Mouse (Mus musculus): Measurements from ENCODE around the gene Cnih2.

- TF ChIP-seq POLR2A (IDR thresholded peaks at IDR 0.05; ENCODE audit: insufficient read depth, low read length) = no peak
- no peak for TF ChIP-seq CTCF (IDR thresholded peaks at IDR 0.05; ENCODE audit: low read depth, low read length)
These were observed 32.9 kb upstream of the Cnih2 start for GRCm38 (mm10) chr19:5131237-5131636.
